Mouse (Mus musculus): ENCODE results near the gene Gm45062. TPM values are rescaled to one million over a fixed set of nuclear protein-coding genes. Genes with fewer than 3 reads are reported as not detected.
"Not testable (repeated sequence)": the region's sequence is repeated elsewhere in the genome, so short reads cannot be mapped to it uniquely, and the experiment has no call there.

Gm45062 gene
- total RNA-seq, 2 experiments from 2014 or later, result not detected

DNA sequence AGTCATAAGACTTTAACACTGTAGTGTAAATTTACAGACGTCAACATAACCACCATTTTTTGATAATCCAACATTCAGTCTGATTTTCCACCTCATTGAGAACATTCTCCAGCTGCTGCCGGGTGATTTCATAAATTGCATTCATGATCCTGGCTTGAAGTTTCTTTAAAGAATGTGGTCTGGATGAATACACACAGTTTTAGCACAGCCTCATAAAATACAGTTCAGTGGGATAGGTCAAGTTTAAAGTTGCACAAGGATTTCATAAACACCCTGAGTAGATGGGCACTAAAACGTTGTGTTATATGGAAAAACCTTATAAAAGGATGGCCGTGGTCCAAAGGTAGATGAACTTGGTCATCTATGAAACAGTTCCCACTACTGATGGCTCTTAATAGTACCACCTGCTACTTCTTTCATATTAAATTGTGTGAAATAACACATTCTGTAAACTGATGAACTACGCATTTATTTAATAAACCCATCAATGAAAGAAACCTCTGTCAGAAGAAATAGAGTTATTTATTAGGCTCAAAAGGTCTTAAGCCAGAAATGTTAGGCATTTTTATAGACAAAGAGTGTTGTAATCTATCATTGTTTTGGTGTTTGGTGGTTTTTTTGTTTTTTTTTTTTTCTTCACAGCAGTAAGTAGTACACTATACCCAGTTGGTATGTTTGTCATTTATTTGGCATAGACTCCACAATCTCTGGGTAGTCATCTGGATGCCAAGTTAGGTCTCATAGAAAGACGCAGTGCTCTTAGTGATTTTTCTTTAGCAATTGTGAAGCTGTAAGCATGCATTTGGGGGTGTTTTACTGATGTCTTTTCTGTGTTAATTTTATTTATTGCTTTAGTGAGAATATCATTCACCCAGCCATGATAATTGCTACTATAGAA, 48.9 kb downstream of the Gm45062 start:
- no peak for DNase-seq
- intact Hi-C loops (cut with DNase I), result no loop called here

GRCm38 (mm10) chr6:8312554-8312953, 53.3 kb downstream of the Gm45062 start:
- intact Hi-C loops (cut with DNase I), result no loop called here

GRCm38 (mm10) chr6:8316201-8316600, 57.0 kb downstream of the Gm45062 start:
- no peak for DNase-seq

More at GRCm38 (mm10) chr6:8312554-8312953, 53.3 kb downstream of the Gm45062 start:
- DNase-seq, result no peak

GRCm38 (mm10) chr6:8319591-8319990, 60.3 kb downstream of the Gm45062 start:
- intact Hi-C loops (cut with DNase I), result no loop called here

More at GRCm38 (mm10) chr6:8316201-8316600, 57.0 kb downstream of the Gm45062 start:
- intact Hi-C loops (cut with DNase I), result no loop called here

GRCm38 (mm10) chr6:8331496-8331895, 72.2 kb downstream of the Gm45062 start:
- intact Hi-C loops (cut with DNase I); DNase-seq: not testable (repeated sequence)

More at GRCm38 (mm10) chr6:8319591-8319990, 60.3 kb downstream of the Gm45062 start:
- DNase-seq, result no peak

- intact Hi-C loops (cut with DNase I), result no loop called here
- no peak for DNase-seq
Measured at GRCm38 (mm10) chr6:8333380-8333779, 74.1 kb downstream of the Gm45062 start.

- intact Hi-C loops (cut with DNase I), result no loop called here
- no peak for DNase-seq
Measured at GRCm38 (mm10) chr6:8336487-8337390, 77.5 kb downstream of the Gm45062 start.

- no peak for DNase-seq
- intact Hi-C loops (cut with DNase I), result no loop called here
Measured at GRCm38 (mm10) chr6:8339453-8339852, 80.2 kb downstream of the Gm45062 start.

- intact Hi-C loops (cut with DNase I), result no loop called here
- no peak for DNase-seq
Measured at GRCm38 (mm10) chr6:8343271-8343670, 84.0 kb downstream of the Gm45062 start.

DNA sequence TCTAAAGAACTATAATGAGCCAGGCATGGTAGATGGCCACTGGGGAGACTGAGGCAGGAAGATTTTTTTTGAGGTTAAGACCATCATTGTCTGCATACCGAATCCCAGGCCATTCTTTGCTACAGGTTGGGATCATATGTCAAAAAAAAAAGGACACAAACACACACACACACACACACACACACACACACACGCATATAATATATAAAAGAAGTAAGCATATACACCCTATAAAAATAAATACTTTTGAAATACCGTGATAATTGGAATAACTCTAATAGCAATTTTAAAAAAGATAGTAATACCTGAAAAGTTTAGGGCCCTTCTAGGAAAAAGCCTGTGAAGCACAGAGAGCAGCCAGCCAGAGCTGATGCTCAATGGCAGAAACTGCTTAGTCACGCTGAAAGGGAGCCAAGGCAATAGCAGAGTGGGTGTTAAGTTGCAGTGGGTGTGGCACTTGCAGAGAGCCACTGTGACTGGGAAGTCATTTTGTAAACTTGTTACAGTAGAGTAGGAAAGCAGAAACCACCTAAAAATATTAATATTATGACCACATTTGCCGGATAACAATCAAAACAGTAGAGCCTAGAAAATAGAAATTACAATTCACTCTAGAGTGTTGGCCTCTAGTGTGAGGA, 86.1 kb downstream of the Gm45062 start:
- intact Hi-C loops (cut with DNase I), result no loop called here
- DNase-seq, result peak in 1 of 2 experiments; percentile 61

DNA sequence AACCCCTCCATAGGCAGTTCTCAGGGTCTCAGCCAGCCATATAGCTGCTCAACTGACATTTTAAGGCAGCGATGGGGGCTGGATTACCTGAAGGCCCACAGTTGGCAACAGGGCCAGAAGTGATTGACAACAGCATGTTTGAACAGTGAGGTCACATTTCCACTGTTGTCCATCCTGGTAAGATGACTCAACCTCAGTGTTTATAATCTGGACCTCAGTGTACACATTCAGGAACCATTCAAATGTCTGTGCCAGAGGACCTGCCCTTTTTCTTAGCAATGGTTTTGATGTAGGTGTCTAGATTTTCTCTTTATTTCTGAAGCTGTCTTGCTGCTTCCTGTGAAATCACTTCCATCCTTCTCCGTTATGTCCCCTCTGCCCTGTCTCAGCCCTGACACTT, 87.9 kb downstream of the Gm45062 start:
- intact Hi-C loops (cut with DNase I), result no loop called here
- no peak for DNase-seq

- intact Hi-C loops (cut with DNase I), result no loop called here
- DNase-seq, result no peak
Measured at GRCm38 (mm10) chr6:8348344-8348743, 89.1 kb downstream of the Gm45062 start.

- no peak for DNase-seq
- intact Hi-C loops (cut with DNase I), result no loop called here
Measured at GRCm38 (mm10) chr6:8349060-8349670, 89.9 kb downstream of the Gm45062 start.

DNA sequence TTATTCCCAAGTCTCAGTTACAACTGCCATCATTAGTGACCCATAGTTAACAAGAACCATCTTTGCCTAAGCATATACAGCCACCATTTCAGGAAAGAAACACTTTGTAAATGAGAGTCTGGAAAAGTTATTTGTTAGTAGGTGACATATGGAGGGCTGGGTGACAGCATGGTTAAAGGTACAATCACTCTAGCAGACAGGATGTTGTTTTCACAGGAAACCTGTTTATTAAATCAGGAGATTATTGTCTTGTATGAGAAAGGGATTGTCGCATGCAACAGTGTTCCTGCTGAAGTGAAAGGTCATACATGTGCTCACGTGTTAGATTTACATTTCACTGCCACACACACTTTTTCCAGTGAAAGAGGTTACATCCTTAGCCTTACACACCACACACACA, 92.3 kb downstream of the Gm45062 start:
- intact Hi-C loops (cut with DNase I), result no loop called here
- no peak for DNase-seq

DNA sequence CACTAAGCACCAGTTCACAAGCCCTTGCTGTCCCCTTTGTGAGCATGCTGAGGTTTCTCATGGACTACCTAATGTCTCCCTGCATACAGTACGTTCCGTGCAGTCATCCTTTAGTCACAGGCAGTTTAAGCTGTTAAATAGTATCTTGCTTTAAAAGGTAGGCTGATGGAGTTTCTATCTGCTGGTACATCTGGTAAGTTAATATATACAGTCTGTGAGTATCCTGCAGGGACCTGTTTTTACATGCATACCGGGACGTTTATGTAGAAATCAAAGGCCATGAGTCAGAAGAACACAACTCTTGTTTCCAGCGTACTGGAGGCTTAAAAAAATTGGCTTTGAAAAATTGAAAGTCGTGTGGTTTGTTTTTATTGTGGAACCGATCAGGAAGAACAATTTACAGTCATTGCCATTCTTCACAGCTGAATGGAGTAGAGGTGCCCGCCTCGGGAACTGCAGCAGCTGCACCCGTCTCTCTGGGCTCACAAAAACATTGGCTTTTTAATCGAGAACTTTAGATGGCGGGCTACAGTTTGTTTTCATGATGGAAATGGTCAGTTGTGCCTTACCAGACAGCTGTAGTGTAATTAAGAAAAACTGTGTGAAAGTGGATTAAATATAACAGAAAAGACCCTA, 93.4 kb downstream of the Gm45062 start:
- intact Hi-C loops (cut with DNase I), result no loop called here
- DNase-seq, result no peak

DNA sequence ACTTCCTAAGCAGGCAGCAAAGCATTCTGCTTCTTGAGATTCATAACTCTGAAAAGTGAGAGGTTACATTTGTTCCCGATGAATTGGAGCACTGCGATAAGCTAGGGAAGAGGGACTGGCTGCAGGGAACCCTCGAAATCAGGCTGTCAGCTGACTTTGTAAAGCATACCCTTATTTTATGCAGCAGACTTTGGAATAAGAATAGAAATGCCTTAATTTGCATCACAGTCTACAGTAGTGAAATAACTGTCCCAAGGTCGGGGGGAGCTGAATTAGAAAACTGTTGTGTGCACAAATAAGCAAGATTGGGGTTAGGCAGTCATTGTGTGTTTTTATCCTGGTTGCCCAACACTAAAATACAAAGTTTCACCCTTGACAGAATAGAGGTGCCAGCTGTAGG, 94.2 kb downstream of the Gm45062 start:
- intact Hi-C loops (cut with DNase I), result no loop called here
- no peak for DNase-seq

- DNase-seq, result no peak
- intact Hi-C loops (cut with DNase I), result no loop called here
Measured at GRCm38 (mm10) chr6:8354846-8355245, 95.6 kb downstream of the Gm45062 start.

DNA sequence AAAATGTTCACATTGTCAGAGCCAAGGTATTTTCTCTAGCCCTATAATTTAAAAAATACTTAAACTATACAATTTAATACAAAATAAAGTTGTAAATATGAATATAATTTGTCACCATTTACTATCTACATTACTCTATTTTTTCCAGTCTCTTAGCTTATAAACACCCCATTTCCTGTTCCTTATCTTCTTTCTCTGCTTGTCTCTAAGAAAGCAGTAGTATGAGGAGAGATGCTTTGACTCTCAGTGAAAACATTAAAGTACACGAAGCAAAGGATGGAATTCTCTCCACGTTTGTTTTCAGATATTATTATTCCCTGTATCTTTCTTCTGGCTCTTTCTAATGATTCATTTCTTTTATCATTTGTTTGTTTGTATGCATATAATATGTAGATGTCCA, 99.0 kb downstream of the Gm45062 start:
- intact Hi-C loops (cut with DNase I), result no loop called here
- no peak for DNase-seq

DNA sequence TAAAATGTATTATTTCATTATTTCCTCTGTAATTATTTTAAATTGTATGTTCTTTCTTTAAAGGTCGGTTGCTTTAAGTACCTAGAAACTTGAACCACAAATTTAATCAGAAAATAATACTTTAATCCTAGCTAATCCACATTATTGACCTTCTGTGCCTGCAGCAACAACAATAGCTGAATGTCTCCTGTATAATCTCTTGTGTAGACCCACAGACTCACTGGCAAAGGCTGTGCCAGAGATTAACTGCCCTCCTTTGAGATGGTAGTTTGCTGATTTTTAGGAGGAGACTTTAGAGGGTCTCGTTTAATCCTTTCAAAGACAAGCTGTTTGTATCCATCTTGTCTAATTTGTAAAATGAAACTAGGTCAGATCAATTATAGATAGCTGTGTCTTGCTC, 99.5 kb downstream of the Gm45062 start:
- DNase-seq, result no peak
- intact Hi-C loops (cut with DNase I), result no loop called here

GRCm38 (mm10) chr6:8360805-8361204, 101.6 kb downstream of the Gm45062 start:
- DNase-seq, result no peak
- intact Hi-C loops (cut with DNase I), result no loop called here
